Mouse (Mus musculus) embryonic fibroblast, embryonic 13.5 days (primary cell): ENCODE results near the gene BC049715.

ENCODE experiments used
- CTCF ChIP-seq: IDR thresholded peaks from 2 replicates; pipeline ENCODE4 v1.5.1; 2011; ENCODE audit warnings: mild to moderate bottlenecking, control low read depth, low read length, moderate library complexity, borderline replicate concordance; ENCODE audit not compliant: insufficient read depth
- POLR2A ChIP-seq: IDR thresholded peaks from 2 replicates; pipeline ENCODE4 v1.6.1; 2011; ENCODE audit warnings: low read depth, mild to moderate bottlenecking, control low read depth, low read length, moderate library complexity

DNA sequence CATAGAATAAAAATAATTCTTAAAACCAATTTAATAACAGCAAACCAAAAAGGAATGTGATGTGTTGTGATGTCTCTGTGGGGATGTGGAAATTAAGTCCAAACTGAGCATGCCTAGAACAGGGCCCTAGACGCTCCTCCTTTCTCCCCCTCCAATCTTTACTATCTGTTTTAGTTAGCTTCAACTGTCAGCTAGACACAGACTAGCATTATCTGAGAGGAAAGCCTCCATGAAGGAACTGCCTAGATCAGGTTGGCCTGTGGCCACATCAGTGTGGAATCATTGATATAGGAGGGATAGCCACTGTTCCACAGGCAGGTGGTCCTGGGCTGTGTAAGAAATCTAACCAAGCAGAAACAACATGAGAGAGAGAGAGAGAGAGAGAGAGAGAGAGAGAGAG, 32.3 kb upstream of the BC049715 start:
- TF ChIP-seq POLR2A = no peak
- no peak for TF ChIP-seq CTCF
